Mouse (Mus musculus): ENCODE results near the gene Trim39.

DNA sequence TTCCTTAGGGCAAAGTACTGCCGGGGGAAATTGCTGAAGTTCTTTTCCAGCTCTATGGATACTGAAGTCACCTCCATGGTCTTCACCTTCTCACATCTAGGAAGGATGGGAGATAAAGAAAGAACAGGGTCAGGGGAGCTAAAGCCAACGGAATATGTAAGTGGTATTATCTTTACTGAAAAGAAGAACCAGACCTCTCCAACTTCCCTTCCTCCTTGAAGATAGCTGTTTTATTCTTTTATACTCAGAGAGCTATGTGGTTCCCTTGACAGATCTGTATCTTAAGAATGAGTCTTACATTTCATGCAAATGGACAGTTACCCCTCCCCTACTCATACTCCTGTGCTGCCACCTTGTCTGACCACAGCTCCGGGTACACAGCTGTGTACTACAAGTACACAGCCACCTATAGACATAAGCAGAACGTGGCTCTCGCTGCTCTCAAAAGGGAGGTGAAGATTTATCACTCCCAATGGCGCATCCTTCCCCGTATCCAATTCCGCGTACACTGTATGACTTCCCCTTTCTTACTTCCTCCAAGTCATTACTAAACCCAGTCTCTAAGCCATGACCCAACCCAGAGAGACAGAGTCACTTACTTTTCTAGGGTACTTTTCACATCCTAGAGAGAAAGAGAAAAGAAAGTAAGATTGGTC, 10.4 kb downstream of the Trim39 start:
- no peak for TF ChIP-seq CTCF (IDR thresholded peaks at IDR 0.05; ENCODE audit: low read depth)
- TF ChIP-seq EP300 (optimal IDR thresholded peaks at IDR 0.05) = no peak

All from stomach, postnatal 0 days (tissue).